Mouse (Mus musculus): ENCODE data around the gene Traf4. TPM values are rescaled to one million over a fixed set of nuclear protein-coding genes. Genes with fewer than 3 reads are reported as not detected.
"Not testable (repeated sequence)": the region's sequence is repeated elsewhere in the genome, so short reads cannot be mapped to it uniquely, and the experiment has no call there.

Traf4 gene
- polyA plus RNA-seq, 1 experiment from 2014 or later: 128 TPM

- peaks cover 36% of the 10 kb centered on the region for H3K36me3 ChIP-seq
- H3K27me3 ChIP-seq: no peaks in the 10 kb centered on the region
- peaks cover 25% of the 10 kb centered on the region for H3K4me1 ChIP-seq (replicated peaks)
- peak within 1 kb of the TSS; percentile 50; the same call in 1 of the 2 replicates for H3K4me2 ChIP-seq
- no peak for ATAC-seq (ENCODE audit: low read depth)
- whole genome bisulfite sequencing: 85% methylated on average over 1 of the region's 1 CpGs
- H3K27ac ChIP-seq (replicated peaks): no peak within 1 kb of the TSS
- H3K4me3 ChIP-seq: peak within 1 kb of the TSS; percentile 36; the same call in 1 of the 2 replicates
- no peaks in the 10 kb centered on the region for H3K9me3 ChIP-seq
- H3K9ac ChIP-seq: no peak within 1 kb of the TSS
These were observed 27.7 kb upstream of the Traf4 start, which contains the start of gene Proca1 for GRCm38 (mm10) chr11:78193113-78193512. Gene Proca1 (plus strand): TSS chr11:78193392.

DNA sequence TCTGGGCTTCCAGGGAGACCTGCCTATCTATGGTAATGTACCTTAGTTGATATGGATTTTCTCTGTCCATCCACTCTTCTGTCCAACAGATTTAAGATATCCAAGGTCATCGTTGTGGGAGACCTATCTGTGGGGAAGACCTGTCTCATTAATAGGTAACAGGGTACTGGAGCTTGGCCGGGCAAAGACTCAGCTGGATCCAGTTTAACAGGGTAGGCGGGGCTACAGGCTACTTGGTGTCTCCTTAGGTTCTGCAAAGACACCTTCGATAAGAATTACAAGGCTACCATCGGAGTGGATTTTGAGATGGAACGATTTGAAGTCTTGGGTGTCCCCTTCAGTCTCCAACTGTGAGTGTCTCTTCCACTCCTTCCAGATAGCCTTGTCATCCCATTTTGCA is 24.7 kb upstream of the Traf4 start:
- Histone ChIP-seq H3K4me2 (peak overlapping the region; percentile 68), H3K36me3 (peaks cover 36% of the 10 kb centered on the region), H3K27ac (replicated peaks) (peak overlapping the region; percentile 95), H3K9me3 (no peaks in the 10 kb centered on the region), H3K4me1 (replicated peaks) (peaks cover 33% of the 10 kb centered on the region), H3K4me3 (peak overlapping the region; percentile 74), H3K27me3 (no peaks in the 10 kb centered on the region), H3K9ac (peak overlapping the region; percentile 97)
- WGBS: 62% methylated on average over 6 of the region's 6 CpGs
- ATAC-seq (ENCODE audit: low read depth): no peak

- WGBS: under 1% methylated on average over 42 of the region's 42 CpGs
- no peaks in the 10 kb centered on the region for H3K27me3 ChIP-seq
- H3K4me2 ChIP-seq: peak overlapping the region; percentile 68
- peak overlapping the region; percentile 74 for H3K4me3 ChIP-seq
- peak; percentile 90 for ATAC-seq (ENCODE audit: low read depth)
- H3K9me3 ChIP-seq: no peaks in the 10 kb centered on the region
- peak overlapping the region; percentile 95 for H3K27ac ChIP-seq (replicated peaks)
- peaks cover 36% of the 10 kb centered on the region for H3K36me3 ChIP-seq
- peak overlapping the region; percentile 97 for H3K9ac ChIP-seq
- H3K4me1 ChIP-seq (replicated peaks): peaks cover 27% of the 10 kb centered on the region
These were observed 24.0 kb upstream of the Traf4 start for GRCm38 (mm10) chr11:78189234-78190040.

DNA sequence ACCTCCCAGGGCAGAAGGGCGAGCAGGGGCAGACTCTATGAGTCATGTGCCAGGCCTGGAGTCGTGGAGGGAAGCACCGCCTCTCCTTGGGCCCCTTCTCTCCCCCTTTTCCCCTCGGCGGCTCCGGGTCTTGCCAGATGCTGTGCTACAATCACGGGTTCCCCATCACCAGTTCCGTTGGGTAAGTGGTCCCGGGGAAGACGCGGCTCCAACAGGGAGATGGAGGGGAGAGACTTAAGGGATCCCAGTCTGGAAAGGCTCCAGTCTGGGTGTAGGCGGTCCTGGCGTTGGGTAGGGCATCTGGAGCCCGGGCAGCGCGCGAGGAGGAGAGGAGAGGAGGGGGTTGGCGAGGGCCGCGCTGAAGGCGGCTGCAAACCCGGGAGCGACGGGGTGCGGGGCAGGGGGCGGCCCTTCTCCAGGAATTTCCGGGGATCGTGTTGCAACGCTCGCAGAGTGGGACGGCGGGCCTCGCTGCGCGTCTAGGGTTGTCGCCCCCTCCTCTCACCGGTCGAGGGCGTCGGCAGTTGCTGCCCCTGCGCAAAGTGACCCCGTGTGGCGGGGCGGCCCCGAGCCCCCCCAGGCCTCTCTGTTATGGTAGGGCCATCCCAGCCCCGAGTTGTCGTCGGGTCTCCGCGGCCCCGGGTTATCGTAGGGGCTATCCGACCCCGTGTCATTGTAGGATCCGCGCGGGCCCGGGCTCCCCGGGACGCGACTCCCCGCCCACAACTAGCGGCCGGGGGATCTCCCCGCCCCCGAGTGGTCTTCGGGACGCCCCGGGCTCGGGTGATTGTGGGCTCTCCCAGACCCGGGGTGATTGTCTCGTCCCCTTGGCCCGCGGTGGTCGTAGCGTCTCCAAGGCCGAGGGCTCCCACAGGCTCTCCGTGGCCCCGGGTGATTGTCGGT is 23.2 kb upstream of the Traf4 start, which contains the start of gene Rab34:
Gene Rab34 (plus strand): TSS at position 100 of the 903 bp plus-strand sequence.
- peaks cover 31% of the 10 kb centered on the region for H3K4me1 ChIP-seq (replicated peaks)
- peak within 1 kb of the TSS; percentile 68 for H3K4me2 ChIP-seq
- H3K27ac ChIP-seq (replicated peaks): peak within 1 kb of the TSS; percentile 95
- peak within 1 kb of the TSS; percentile 74 for H3K4me3 ChIP-seq
- peak within 1 kb of the TSS; percentile 97 for H3K9ac ChIP-seq
- ATAC-seq (ENCODE audit: low read depth): peak; percentile 76
- H3K9me3 ChIP-seq: no peaks in the 10 kb centered on the region
- peaks cover 31% of the 10 kb centered on the region for H3K36me3 ChIP-seq
- WGBS: under 1% methylated on average over 78 of the region's 80 CpGs
- H3K27me3 ChIP-seq: no peaks in the 10 kb centered on the region

GRCm38 (mm10) chr11:78184702-78185101 is 19.3 kb upstream of the Traf4 start:
- H3K27me3 ChIP-seq; ATAC-seq (ENCODE audit: low read depth); H3K4me3 ChIP-seq; H3K9me3 ChIP-seq; H3K4me2 ChIP-seq; H3K27ac ChIP-seq (replicated peaks); H3K9ac ChIP-seq: not testable (repeated sequence)
- H3K4me1 ChIP-seq (replicated peaks): peaks cover 52% of the 10 kb centered on the region
- peaks cover 23% of the 10 kb centered on the region for H3K36me3 ChIP-seq
- WGBS: 93% methylated on average over 6 of the region's 6 CpGs

DNA sequence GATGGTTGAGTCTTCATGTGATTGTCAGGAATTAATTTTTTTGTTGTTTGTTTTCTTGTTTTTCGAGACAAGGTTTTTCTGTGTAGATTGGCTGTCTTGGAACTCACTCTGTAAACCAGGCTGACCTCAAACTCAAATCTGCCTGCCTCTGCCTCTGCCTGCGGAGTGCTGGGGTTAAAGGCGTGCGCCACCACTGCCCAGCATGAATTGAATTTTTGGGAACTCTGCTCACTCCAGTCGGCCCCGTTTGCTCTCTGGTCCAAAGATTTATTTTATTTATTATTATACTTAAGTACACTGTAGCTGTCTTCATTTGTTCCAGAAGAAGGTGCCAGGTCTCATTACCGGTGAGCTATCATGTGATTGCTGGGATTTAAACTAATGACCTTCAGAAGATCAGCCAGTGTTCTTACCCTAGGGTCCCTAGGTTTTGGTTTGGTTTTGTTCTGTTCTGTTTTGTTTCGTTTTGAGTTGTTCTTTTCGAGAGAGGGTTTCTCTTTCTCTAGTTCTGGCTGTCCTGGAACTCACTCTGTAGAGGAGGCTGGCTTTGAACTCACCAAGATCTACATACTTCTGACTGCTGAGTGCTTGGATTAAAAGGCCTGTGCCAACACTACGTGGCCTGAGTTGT is 18.6 kb upstream of the Traf4 start:
- Histone ChIP-seq H3K9me3 (no peaks in the 10 kb centered on the region), H3K27me3 (no peaks in the 10 kb centered on the region), H3K4me1 (replicated peaks) (peaks cover 53% of the 10 kb centered on the region), H3K27ac (replicated peaks) (0 out of 2 replicates have a peak overlapping the region, but pooled peaks have one; percentile 10), H3K9ac (peak overlapping the region; percentile 52), H3K4me3 (peak overlapping the region; percentile 75), H3K36me3 (peaks cover 28% of the 10 kb centered on the region), H3K4me2 (peak overlapping the region; percentile 69)
- WGBS: 48% methylated on average over 10 of the region's 10 CpGs
- ATAC-seq (ENCODE audit: low read depth): no peak

- under 1% methylated on average over 38 of the region's 38 CpGs for WGBS
- ATAC-seq (ENCODE audit: low read depth): peak; percentile 93
- Histone ChIP-seq H3K27me3 (no peaks in the 10 kb centered on the region), H3K9me3 (no peaks in the 10 kb centered on the region), H3K9ac (peak within 1 kb of the TSS; percentile 90), H3K4me3 (peak within 1 kb of the TSS; percentile 75), H3K36me3 (peaks cover 28% of the 10 kb centered on the region), H3K4me2 (peak within 1 kb of the TSS; percentile 69), H3K27ac (replicated peaks) (peak within 1 kb of the TSS; percentile 95), H3K4me1 (replicated peaks) (peaks cover 60% of the 10 kb centered on the region)
These were observed 17.8 kb upstream of the Traf4 start, which contains the start of gene Rpl23a for GRCm38 (mm10) chr11:78182961-78183844. Gene Rpl23a (minus strand): TSS chr11:78183584.

- peak overlapping the region; percentile 69 for H3K4me2 ChIP-seq
- H3K4me1 ChIP-seq (replicated peaks): peaks cover 59% of the 10 kb centered on the region
- peak overlapping the region; percentile 90 for H3K9ac ChIP-seq
- no peaks in the 10 kb centered on the region for H3K9me3 ChIP-seq
- no peaks in the 10 kb centered on the region for H3K27me3 ChIP-seq
- 8% methylated on average over 7 of the region's 7 CpGs for WGBS
- H3K36me3 ChIP-seq: peaks cover 28% of the 10 kb centered on the region
- no peak for ATAC-seq (ENCODE audit: low read depth)
- peak overlapping the region; percentile 95; the same call in 1 of the 2 replicates for H3K27ac ChIP-seq (replicated peaks)
- H3K4me3 ChIP-seq: peak overlapping the region; percentile 75
These were observed 17.1 kb upstream of the Traf4 start for GRCm38 (mm10) chr11:78182450-78182849.

- Histone ChIP-seq H3K36me3 (peaks cover 28% of the 10 kb centered on the region), H3K27me3 (no peaks in the 10 kb centered on the region), H3K4me2 (peak overlapping the region; percentile 69), H3K4me1 (replicated peaks) (peaks cover 60% of the 10 kb centered on the region), H3K9ac (peak overlapping the region; percentile 90), H3K9me3 (no peaks in the 10 kb centered on the region), H3K4me3 (peak overlapping the region; percentile 75), H3K27ac (replicated peaks) (no peak overlapping the region)
- 43% methylated on average over 2 of the region's 2 CpGs for WGBS
- no peak for ATAC-seq (ENCODE audit: low read depth)
These were observed 16.5 kb upstream of the Traf4 start for GRCm38 (mm10) chr11:78181830-78182357.

- Histone ChIP-seq H3K36me3 (peaks cover 28% of the 10 kb centered on the region), H3K4me1 (replicated peaks) (peaks cover 70% of the 10 kb centered on the region), H3K4me3 (peak overlapping the region; percentile 52; the same call in 1 of the 2 replicates), H3K27ac (replicated peaks) (no peak overlapping the region), H3K9ac (0 out of 2 replicates have a peak overlapping the region, but pooled peaks have one; percentile 31), H3K9me3 (no peaks in the 10 kb centered on the region), H3K27me3 (no peaks in the 10 kb centered on the region), H3K4me2 (peak overlapping the region; percentile 78)
- WGBS: 83% methylated on average over 6 of the region's 6 CpGs
- no peak for ATAC-seq (ENCODE audit: low read depth)
These were observed 14.8 kb upstream of the Traf4 start for GRCm38 (mm10) chr11:78180081-78180761.
